Mouse (Mus musculus) C2C12 (cell line): ENCODE measurements at regions not wholly inside any gene's neighbourhood (a gene's known extent, or its start where the extent isn't known, plus 50 kb on each side); places are given as distances from the start of the nearest gene placed in this dataset.

Experiments
- CEBPB ChIP-seq: IDR thresholded peaks from one replicate; pipeline ENCODE4 v1.6.1; 2011; ENCODE audit warnings: low read depth, mild to moderate bottlenecking, control low read depth, moderate library complexity
- CTCF ChIP-seq: IDR thresholded peaks from one replicate; pipeline ENCODE4 v1.5.1; 2011; ENCODE audit not compliant: control insufficient read depth, insufficient read depth, insufficient read length
- FOSL1 ChIP-seq: IDR thresholded peaks from one replicate; pipeline ENCODE4 v1.8.0; 2011; ENCODE audit warnings: mild to moderate bottlenecking, low read length; ENCODE audit not compliant: poor library complexity, insufficient read depth, severe bottlenecking
- MAX ChIP-seq: IDR thresholded peaks from one replicate; pipeline ENCODE4 v1.6.1; 2011; ENCODE audit warnings: mild to moderate bottlenecking, control low read depth
- MYOG ChIP-seq: IDR thresholded peaks from one replicate; pipeline ENCODE4 v1.6.1; 2011; ENCODE audit not compliant: control insufficient read depth, insufficient read length; ENCODE audit errors: extremely low read depth
- USF1 ChIP-seq: IDR thresholded peaks from one replicate; pipeline ENCODE4 v1.6.1; 2011; ENCODE audit warnings: low read depth, mild to moderate bottlenecking, control low read depth, moderate library complexity

GRCm38 (mm10) chr8:128561016-128561415 lies 124.4 kb upstream of the Itgb1 start:
- no peak for TF ChIP-seq MYOG
- TF ChIP-seq FOSL1, result no peak
- TF ChIP-seq USF1, result no peak
- TF ChIP-seq CTCF, result no peak
- TF ChIP-seq MAX, result no peak
- no peak for TF ChIP-seq CEBPB
